Mouse (Mus musculus) embryonic fibroblast, embryonic 13.5 days (primary cell): ENCODE measurements around the gene Copz2. TPM values are rescaled to one million over a fixed set of nuclear protein-coding genes. Genes with fewer than 3 reads are reported as not detected.

Experiments used
- H3K27ac ChIP-seq: 2 replicates; pipeline ENCODE4 v1.5.1; 2012; ENCODE audit warnings: low read length, control low read depth, inconsistent platforms; ENCODE audit not compliant: insufficient read depth
- H3K4me1 ChIP-seq: 2 replicates; pipeline ENCODE4 v1.6.1; 2011; ENCODE audit warnings: low read length; ENCODE audit not compliant: control insufficient read depth, insufficient read depth
- H3K4me3 ChIP-seq: 2 replicates; pipeline ENCODE4 v1.5.1; 2011; ENCODE audit warnings: mild to moderate bottlenecking, control low read depth, low read length; ENCODE audit not compliant: insufficient read depth
- CTCF ChIP-seq: IDR thresholded peaks from 2 replicates; pipeline ENCODE4 v1.5.1; 2011; ENCODE audit warnings: mild to moderate bottlenecking, control low read depth, low read length, moderate library complexity, borderline replicate concordance; ENCODE audit not compliant: insufficient read depth
- POLR2A ChIP-seq: IDR thresholded peaks from 2 replicates; pipeline ENCODE4 v1.6.1; 2011; ENCODE audit warnings: low read depth, mild to moderate bottlenecking, control low read depth, low read length, moderate library complexity
- polyA plus RNA-seq: library from polyadenylated mRNA; stranded (reverse); fragments of >200 nt; gene quantifications from 2 replicates; pipeline ENCODE4 v1.2.4, GENCODE M21; 2011; ENCODE audit warnings: low read depth; ENCODE audit not compliant: missing spikeins, insufficient read length

The Copz2 gene
- polyA plus RNA-seq, 1 experiment, result 187 TPM

- H3K4me3 ChIP-seq, result peak overlapping the region; percentile 57
- TF ChIP-seq CTCF, result peak; percentile 95
- peak; percentile 50; the same call in 1 of the 2 replicates for TF ChIP-seq POLR2A
- H3K4me1 ChIP-seq, result peaks cover 11% of the 10 kb centered on the region
- peak overlapping the region; percentile 93 for H3K27ac ChIP-seq
Observed at GRCm38 (mm10) chr11:96861878-96862289, 12.2 kb downstream of the Copz2 start.

- peak overlapping the region; percentile 23 for H3K27ac ChIP-seq
- no peak for TF ChIP-seq CTCF
- no peak for TF ChIP-seq POLR2A
- no peak overlapping the region for H3K4me3 ChIP-seq
- peaks cover 11% of the 10 kb centered on the region for H3K4me1 ChIP-seq
Observed at GRCm38 (mm10) chr11:96862534-96862933, 12.9 kb downstream of the Copz2 start.

DNA sequence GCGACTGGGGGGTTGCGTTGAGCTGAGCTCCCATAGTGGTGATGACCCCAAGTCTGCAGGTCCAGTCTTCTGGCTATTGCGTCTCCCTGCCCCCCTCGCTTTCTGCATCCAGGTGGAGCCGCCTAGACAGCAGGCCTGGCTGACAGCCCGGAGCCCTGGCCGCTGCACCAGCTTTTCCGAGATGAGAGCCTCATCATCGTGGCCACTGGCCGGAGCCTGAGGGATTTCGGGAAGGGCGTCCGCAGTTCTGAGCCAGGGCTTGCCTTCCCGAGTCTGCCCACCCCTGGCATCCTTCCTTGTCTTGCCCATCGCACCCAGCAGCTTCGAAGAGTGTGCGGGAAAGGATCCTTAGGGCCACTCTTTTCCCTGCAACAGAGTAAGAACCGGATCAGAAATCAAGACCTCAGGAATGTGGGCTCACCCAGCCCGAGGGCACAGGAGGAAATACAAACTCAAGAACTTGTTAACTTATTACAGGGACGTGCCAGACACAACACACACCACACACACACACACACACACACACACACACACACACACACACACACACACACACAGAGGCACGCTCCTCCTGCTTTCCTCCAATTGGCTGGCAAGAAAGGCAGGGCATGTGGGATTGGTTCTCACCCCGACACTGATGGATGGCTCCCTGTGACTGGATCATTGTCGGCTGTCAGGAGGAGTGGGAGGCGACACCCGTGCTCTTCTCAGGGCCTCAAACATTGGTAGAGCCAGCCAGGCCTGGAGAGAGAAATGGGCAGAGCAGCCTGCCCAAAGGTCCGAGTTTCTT lies 13.7 kb downstream of the Copz2 start:
- Histone ChIP-seq H3K27ac (peak overlapping the region; percentile 32), H3K4me1 (peaks cover 11% of the 10 kb centered on the region), H3K4me3 (no peak overlapping the region)
- TF ChIP-seq POLR2A (peak; percentile 62; the same call in 1 of the 2 replicates), CTCF (no peak)

- no peak for TF ChIP-seq POLR2A
- peak; percentile 50; the same call in 1 of the 2 replicates for TF ChIP-seq CTCF
- H3K4me3 ChIP-seq, result no peak overlapping the region
- H3K4me1 ChIP-seq, result 0 out of 2 replicates have a peak, but pooled peaks cover 2% of the 10 kb centered on the region
- H3K27ac ChIP-seq, result no peak overlapping the region
Observed at GRCm38 (mm10) chr11:96867149-96867548, 17.5 kb downstream of the Copz2 start.

- no peak overlapping the region for H3K4me3 ChIP-seq
- H3K4me1 ChIP-seq, result no peaks in the 10 kb centered on the region
- TF ChIP-seq POLR2A (no peak), CTCF (no peak)
- no peak overlapping the region for H3K27ac ChIP-seq
Observed at GRCm38 (mm10) chr11:96872441-96873379, 23.0 kb downstream of the Copz2 start.

GRCm38 (mm10) chr11:96873601-96874140 lies 24.0 kb downstream of the Copz2 start:
- no peaks in the 10 kb centered on the region for H3K4me1 ChIP-seq
- no peak overlapping the region for H3K4me3 ChIP-seq
- no peak overlapping the region for H3K27ac ChIP-seq
- no peak for TF ChIP-seq POLR2A
- TF ChIP-seq CTCF, result no peak

GRCm38 (mm10) chr11:96875270-96875669 lies 25.6 kb downstream of the Copz2 start:
- Histone ChIP-seq H3K4me3 (0 out of 2 replicates have a peak overlapping the region, but pooled peaks have one; percentile 9), H3K27ac (no peak overlapping the region), H3K4me1 (no peaks in the 10 kb centered on the region)
- TF ChIP-seq CTCF, result no peak
- no peak for TF ChIP-seq POLR2A

- 0 out of 2 replicates have a peak overlapping the region, but pooled peaks have one; percentile 9 for H3K4me3 ChIP-seq
- no peak overlapping the region for H3K27ac ChIP-seq
- H3K4me1 ChIP-seq, result no peaks in the 10 kb centered on the region
- no peak for TF ChIP-seq CTCF
- TF ChIP-seq POLR2A, result no peak
Observed at GRCm38 (mm10) chr11:96875745-96876144, 26.1 kb downstream of the Copz2 start.

GRCm38 (mm10) chr11:96876300-96877040 lies 26.8 kb downstream of the Copz2 start:
- TF ChIP-seq POLR2A (no peak), CTCF (no peak)
- Histone ChIP-seq H3K4me1 (no peaks in the 10 kb centered on the region), H3K4me3 (no peak overlapping the region), H3K27ac (no peak overlapping the region)
